Mouse (Mus musculus): ENCODE measurements at regions not wholly inside any gene's neighbourhood (a gene's known extent, or its start where the extent isn't known, plus 50 kb on each side); places are given as distances from the start of the nearest gene placed in this dataset.

DNA sequence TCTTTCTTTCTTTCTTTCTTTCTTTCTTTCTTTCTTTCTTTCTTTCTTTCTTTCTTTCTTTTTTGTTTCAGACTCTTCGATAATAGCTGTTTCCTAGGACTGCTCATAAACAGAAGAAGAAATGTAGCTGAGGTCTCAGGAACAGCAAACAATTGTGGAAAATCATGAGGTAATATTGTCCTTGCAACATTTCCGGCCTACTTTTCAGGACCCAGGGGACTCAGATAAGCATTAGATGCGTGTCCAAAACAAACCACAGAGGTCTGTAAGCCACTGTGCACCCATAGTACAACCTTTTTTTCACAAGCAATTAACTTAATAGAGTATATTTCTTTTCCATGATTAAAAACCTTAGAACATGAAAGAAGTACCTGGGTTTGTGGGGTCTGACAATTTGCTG is 455.7 kb upstream of the Zeb2 start:
- intact Hi-C loops (cut with DNase I): no loop called here
- DNase-seq: peak; percentile 39 to 53

DNA sequence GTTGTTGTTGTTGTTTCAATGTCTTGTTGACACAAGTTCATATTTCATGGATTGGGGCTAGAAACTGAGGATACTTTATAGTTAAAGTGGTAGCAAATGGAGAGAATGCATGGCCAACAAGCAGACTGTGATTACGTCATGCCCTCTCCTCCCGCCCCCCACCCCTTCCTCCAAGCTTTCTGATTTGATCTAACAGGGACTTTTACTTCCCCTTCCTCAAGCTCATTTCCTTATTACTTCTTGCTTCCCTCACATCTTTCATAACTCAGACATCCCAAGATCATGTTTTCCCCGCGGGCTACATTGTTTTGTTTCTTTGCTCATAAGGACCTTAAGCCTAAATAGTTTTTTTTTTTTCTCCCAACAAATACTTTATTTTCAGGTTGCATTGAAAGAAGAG is 437.5 kb upstream of the Zeb2 start:
- DNase-seq: no peak
- intact Hi-C loops (cut with DNase I): no loop called here

DNA sequence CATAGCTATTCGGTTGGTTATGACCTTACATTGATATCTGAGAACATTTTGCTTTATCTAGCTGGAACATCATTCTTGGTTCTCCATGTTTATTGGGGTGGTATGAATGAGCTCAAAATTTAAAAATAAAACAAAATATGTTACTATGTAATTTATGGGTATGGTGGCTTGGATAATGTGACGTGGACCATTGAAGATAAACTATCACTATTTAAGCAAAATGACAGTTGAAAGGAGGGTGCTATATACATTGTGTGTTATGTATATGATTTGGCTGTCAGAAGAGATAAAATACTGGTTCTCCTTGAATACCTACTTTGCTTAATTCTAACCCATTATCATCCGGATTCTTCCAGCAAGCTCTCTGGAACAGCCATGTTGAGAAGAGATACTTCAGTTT is 424.2 kb upstream of the Zeb2 start:
- intact Hi-C loops (cut with DNase I): no loop called here
- DNase-seq: no peak

DNA sequence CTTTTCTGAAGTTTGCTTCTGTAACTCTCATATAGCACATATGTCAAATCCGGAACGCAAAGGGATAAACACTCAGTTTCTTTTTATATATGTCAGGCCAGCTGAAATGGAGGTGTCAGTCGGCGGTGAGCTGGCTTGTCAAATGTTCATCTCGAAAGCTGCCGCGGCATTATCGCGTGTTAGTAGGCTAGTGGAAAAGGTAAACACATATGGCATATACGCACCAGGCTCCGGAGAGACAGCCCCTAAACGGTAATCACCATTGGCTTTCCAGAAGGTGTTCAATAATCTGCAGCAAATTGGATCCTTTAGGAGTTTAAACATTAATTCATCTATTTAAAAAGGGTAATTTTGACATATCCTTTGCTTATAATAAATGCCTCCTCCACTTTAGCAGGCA is 421.8 kb upstream of the Zeb2 start:
- intact Hi-C loops (cut with DNase I): no loop called here
- DNase-seq: no peak

DNA sequence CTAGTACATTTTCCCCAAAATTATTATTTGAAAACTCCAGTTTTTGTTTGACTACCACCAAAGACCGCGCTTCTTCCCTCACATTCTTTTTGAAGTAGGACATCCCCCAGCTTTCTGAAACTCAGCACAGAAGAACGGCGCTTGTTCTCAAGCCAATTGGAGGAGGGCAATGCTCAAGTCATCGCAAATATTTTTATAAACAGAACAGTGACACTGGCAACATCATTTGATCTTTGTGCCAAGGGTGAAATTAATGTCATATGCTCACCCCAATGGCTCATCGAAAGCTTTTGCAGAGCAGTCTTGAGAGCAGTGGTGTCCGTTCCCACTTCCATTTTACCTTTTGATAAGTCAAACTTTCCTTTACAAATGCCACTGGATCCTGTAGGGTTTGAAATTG is 420.5 kb upstream of the Zeb2 start:
- DNase-seq: no peak
- intact Hi-C loops (cut with DNase I): no loop called here

DNA sequence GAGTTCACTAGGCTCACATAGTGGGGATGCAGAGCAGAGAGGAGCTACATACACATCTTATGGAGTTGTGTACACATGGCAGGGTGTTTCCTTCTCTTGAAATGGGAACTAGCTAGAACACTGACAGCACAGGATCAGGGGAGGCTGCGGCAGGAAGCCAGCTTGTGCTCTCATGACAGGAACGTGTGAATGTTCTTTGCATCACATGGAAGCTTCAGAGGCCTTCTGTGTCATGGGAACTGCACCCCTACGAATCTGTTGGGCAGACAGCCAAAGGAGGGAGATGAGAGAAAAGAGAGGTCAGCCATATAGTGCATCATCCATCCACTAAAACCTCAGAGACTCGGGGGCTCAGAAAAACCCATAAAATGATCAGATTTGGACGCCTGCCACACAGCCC is 417.6 kb upstream of the Zeb2 start:
- intact Hi-C loops (cut with DNase I): no loop called here
- DNase-seq: peak; percentile 33 to 48

DNA sequence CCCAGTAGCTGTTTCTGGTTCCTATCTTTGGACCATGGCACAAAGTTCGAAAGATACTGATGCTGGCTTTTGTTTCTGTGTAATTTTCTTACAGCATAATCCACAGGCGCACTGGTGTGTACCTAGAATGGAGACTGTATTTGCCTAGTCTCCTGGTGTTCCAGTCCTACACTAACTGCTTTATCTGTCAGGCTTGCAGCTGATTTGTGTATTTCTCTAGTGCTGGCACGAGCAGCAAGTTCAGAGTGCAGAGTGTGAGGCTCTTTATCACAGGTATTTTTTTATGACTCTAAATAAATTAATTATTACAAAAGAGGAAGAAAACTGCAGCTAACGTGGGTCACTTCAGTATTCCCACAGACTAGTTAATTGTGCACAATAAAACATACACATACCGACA is 405.1 kb upstream of the Zeb2 start:
- intact Hi-C loops (cut with DNase I): no loop called here

DNA sequence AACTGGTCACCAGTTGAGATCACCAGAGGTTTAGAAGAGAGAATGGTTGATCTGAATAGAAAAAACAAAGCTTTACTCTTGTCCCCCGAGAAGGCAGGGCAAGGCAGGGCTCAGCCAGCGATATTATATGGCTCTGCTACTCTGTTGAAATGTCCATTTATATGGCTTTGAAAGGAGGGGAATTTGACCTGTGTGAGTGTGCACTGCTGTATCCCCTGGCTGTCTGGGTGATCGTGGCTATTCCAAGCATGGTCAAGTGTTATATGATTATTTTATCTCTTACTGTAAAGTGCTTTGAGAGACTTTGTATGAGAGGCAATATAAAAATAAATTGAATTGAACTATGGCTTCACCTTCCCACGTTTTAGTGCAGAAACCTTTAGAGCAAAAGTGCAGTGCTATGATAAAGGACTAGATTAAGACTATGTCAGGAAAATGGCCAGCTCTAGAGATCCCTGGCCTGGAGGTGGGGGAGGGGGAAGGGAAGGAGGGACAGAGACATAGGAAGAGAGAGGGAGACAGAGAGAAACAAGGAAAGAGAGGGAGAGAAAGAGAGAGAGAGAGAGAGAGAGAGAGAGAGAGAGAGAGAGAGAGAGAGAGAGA is 402.5 kb upstream of the Zeb2 start:
- intact Hi-C loops (cut with DNase I): loop anchor here (5.0 to 10.0 kb wide), 2 partner anchors 402 to 925 kb away; partner anchors contain the start of gene Zeb2
- no peak for DNase-seq

More for the DNA sequence above, 405.1 kb upstream of the Zeb2 start:
- no peak for DNase-seq

DNA sequence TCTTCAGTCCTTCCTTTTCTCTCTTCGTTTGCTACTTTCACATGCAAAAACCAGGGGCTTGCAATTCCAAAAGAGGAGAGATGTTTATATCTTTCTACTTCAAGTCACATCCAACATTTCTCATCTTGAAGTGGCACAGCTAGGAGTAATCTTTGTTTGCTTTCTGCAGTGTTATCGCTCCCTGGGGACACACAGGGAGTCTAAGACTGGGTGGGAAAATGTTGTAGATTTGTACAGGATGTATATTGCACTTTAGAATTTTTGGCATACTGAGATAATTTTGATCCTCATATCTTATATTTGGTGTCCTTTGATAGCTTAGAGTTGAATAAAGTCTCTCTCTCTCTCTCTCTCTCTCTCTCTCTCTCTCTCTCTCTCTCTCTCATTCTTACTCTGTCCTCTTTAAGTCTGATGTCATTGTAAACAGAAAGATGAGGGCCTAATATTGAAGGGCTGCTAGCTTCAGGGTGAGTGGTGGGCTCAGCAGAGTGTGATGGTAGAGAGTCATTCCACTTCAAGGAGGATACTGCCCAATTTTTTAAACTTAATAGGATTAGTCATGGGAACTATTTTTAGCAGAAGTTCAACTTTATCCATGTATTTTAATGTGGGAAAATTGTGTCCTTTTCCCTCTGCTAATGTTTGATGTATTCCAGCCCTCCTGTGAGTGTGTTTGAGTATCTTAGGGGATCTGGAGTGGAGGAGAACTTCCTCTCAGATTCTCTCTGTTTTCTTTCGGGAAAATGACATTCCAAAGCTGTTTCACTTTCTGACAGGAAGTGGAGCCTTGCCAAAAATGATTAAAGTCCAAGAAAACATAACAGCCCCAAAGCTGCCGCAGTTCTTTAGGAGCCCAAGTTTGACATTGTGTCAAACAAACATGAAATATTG is 397.3 kb upstream of the Zeb2 start:
- DNase-seq: peak; percentile 56 to 59
- intact Hi-C loops (cut with DNase I): loop anchor here (5.0 to 10.0 kb wide), 2 partner anchors 397 to 930 kb away; partner anchors contain the start of gene Zeb2

DNA sequence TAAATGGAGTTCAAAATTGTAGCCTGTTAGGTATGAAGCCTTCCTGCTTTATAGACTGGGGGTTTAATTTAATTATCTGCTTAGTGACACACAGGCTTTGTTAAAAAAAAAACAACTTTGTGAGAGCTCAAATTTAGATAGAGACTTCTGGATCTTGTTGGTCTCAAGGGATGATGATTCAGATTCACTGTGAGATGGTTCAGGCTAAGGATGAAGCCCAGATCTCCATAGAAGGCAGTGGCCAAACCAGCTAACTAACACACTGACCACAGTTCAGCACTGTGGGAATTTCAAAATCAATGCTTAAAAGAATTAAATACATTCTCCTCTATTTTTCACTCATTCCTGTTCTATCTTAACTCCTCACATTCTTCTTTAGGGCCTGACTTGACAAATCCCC is 395.7 kb upstream of the Zeb2 start:
- intact Hi-C loops (cut with DNase I): loop anchor here (10.0 kb wide), 1 partner anchor 932 kb away; no protein-coding TSS in a partner anchor
- DNase-seq: no peak

DNA sequence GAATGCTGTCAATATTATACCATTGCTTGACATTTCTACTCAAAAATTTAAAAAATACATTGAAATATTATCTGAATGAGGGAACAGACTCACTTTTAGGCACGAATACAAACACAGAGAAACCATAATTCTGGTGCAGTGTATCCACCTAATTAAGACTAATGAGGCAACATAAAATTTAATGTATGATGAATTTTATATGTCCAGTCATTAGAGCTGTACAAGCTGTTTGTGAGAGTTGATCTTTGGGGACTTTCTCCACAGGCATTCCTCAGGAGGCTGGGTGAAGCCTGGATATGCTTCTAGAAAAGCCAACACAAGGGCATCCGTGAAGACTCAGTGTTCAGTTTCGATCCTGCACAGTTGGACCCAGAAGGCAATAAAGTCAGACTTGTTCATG is 394.6 kb upstream of the Zeb2 start:
- intact Hi-C loops (cut with DNase I): loop anchor here (10.0 kb wide), 1 partner anchor 933 kb away; no protein-coding TSS in a partner anchor
- no peak for DNase-seq

DNA sequence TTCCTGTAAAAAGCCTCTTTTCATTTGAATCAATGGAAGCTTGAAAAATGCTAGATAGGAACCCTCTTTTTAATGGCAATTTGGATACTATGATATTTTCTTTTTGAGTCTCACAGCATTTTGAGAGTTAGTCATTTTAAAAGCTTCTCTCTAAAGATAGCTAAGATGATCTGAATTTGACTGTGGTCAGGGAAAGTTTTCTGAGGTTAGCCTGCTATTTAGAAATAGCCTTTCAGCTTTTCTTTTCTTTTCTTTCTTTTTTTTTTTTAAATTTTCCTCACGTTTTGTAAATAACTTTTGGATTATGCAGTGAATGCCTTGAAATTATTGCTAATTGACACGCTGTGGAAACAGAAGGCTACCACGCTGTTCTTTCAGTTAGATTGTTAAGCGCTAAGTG is 387.3 kb upstream of the Zeb2 start:
- no peak for DNase-seq
- intact Hi-C loops (cut with DNase I): no loop called here

DNA sequence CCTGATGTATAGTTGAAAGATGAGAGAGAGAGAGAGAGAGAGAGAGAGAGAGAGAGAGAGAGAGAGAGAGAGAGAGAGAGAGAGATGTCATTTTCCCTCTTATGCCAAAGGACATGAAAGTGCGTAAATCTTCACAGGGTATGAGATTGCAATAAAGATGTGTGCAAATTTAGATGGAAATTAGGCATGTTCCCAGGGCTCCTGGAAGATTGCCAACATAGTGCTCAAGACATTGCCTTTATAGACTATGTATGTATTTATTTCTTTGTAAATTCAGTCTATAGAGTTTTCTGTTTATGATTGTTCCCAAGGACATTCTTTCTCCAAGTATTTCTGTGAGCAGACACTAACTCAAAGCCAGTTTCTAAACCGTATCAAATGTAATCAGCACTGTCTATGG is 376.5 kb upstream of the Zeb2 start:
- intact Hi-C loops (cut with DNase I): no loop called here
- DNase-seq: no peak

DNA sequence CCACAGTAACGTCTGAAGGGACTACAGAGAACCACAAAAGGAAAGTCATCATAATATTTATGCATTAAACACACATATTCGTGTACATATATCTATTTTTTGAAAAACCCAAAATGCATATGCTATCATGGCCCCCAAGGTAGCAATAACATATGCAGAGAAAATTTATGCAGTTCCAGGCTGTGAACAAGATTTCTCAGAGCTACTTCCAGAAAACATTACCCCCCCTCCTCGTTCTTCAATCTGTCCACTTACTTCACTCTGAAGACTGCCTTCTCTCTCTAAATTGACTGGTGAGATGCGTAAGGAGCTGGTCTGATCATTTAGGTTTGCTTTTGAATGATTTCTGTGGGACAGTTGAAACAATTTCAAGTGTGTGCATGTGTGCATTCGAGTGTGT is 369.3 kb upstream of the Zeb2 start:
- no peak for DNase-seq
- intact Hi-C loops (cut with DNase I): no loop called here

DNA sequence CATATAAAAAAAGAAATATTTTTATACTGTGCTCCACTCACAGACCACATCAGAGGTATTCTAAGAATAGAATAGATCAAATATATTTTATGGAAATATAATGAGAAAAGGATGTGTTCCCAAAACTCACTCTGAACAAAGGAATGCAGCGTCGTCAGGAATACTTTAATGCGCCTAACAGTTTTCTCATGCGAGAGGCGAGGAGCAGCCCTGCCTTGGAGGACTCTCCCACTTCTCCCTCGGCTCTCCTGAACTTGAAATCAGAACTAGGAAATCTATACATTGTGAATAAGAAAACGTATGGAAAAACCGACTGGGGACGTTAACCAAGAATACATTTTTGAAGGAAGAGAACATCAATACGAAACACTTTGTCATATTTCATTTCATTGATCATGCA is 368.3 kb upstream of the Zeb2 start:
- DNase-seq: no peak

DNA sequence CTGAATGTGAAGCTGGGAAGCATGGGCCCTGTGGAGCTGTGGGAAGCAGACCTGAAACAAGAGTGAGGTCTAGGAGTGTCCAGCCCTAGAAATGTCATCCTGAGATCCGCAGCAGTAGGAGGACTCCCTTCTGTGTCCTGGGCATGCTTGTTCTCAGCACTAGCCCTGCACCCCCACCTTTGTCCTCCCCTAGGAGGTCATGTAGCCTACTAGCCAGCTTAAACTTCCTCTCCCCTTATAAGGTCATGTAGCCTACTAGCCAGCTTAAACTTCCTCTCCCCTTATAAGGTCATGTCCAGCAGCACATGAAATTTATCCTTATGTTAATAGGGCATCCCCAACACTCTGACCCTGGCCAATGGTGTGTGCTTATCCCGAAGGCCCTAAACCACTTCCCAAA is 363.5 kb upstream of the Zeb2 start:
- intact Hi-C loops (cut with DNase I): no loop called here
- DNase-seq: no peak

More for the DNA sequence above, 368.3 kb upstream of the Zeb2 start:
- intact Hi-C loops (cut with DNase I): no loop called here

DNA sequence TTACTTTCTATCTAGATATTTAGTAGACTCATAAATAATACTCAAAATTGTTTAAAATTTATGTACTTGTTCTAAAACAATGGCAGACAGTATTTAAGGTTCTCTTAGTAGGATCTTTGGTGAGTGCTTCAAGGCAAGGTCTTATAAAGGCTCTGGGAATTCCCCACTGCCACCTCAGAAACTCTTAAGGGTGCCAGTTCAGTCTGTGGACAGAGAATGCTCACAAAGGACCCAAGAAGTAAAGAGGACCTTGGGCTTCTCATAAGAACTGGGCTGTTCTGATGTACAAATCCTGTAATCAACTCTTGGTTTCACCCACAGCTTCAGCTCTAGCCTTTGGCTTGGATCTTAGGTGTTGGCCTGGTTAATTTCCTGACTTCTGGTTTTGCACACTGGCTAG is 358.8 kb upstream of the Zeb2 start:
- intact Hi-C loops (cut with DNase I): no loop called here
- no peak for DNase-seq

DNA sequence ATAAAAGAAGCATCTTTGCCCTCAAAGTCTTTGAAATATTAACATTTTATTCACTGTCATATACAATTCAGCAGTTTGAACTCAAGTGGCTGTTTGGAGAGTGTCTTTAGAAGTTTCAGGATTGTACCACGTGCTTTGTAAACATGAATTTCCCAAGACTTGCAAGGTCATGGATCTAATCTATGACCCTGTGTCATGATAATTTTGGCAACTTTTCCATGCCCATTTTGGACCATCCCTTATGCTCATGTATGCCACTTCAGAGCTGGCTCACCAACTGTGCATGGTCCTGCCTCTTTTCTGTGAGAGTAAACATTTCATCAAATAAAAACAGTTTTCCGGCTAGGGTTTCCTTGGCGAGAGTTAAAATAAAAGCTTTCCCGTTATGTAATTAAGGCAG is 347.1 kb upstream of the Zeb2 start:
- no peak for DNase-seq
- intact Hi-C loops (cut with DNase I): no loop called here

DNA sequence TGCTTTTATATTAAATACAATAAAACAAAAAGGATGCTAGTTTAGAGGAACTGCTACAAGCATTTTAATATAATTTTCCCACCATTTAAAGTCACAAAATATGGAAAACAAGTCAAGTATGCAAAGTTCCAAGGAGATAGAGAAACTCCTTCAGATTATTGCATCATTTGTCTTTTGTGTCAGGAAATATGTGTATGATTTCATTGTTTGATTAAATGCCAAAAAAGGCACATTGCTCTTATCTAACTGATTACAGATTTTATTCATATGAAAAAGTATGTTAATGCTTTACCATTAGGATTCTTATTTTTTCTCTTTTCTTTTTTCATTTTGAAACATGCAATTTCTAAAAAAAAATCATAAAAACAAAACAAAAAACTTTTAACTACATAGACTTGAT is 342.2 kb upstream of the Zeb2 start:
- DNase-seq: no peak
- intact Hi-C loops (cut with DNase I): no loop called here

DNA sequence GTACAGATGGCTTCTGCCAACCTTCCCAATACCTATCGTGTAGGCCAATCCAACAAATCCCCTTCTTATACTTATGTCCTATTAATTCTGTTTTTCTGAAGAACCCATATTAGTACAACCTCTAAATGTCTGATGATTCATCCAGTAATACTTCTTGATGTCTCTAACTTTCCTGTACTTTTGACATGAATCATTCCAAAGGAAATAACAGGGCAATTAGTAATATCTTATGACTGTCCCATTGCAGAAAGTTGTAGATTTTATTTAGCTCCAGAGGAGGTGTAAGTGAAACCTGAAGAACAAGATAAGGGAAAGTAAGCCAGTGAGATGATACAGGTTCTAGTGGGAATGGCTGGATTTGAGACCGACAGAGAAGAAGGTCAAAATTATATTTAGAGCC is 337.6 kb upstream of the Zeb2 start:
- no peak for DNase-seq
- intact Hi-C loops (cut with DNase I): no loop called here

DNA sequence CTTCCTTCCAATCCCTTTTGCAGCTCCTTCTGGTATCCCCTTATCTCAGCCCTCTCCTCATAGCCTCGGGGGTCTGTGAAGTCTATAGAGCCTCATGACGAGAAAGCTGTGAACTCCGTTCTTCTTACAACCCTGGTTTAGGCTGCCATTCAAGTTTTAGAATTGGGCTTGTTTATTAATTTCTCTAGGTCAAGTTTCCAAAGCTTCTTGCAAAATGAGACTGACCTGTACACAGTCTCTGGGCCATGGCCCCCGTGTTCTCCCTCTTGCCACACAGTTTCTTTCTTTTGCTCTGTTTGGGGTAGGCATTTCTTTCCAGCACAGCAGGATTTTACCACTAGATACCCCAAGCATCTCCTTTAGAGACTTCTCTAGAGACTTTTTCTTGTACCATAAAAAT is 322.0 kb upstream of the Zeb2 start:
- intact Hi-C loops (cut with DNase I): no loop called here
- DNase-seq: no peak

DNA sequence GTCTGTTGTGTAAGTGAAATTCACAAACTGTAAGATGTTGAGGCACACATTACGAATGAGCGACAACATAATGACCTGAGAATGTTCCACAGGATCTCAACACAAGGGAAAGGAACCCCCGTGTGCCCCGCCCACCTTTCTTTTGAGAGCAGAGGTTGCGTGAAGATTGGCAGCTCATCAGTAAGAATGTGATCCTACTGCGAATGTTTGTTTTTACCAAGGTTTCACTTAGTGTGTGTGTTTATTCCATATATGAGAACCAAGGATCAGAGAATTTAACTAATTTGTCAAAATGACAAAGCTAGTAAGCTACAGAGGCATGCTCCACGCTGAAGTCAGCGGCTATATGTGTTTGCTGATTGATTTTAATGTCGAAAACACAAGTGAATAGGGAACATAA is 321.5 kb upstream of the Zeb2 start:
- intact Hi-C loops (cut with DNase I): no loop called here
- DNase-seq: no peak
